Mouse (Mus musculus): ENCODE measurements at regions not wholly inside any gene's neighbourhood (a gene's known extent, or its start where the extent isn't known, plus 50 kb on each side); places are given as distances from the start of the nearest gene placed in this dataset.

- TF ChIP-seq POLR2A (IDR thresholded peaks at IDR 0.05; ENCODE audit: low read depth, low read length) (no peak), CTCF (IDR thresholded peaks at IDR 0.05; ENCODE audit: borderline replicate concordance, insufficient read depth, low read length) (no peak)
These were observed 99.3 kb upstream of the Fndc3a start for GRCm38 (mm10) chr14:72809138-72809537.
